Mouse (Mus musculus) embryo, embryonic 9.5 days (tissue): ENCODE measurements around the gene Pla2g2f.

ENCODE experiments used
- DNase-seq: peaks from one replicate; pipeline ENCODE4 v3.0.0-alpha.2; 2017; ENCODE audit errors: extremely low spot score

The Pla2g2f gene

GRCm38 (mm10) chr4:138716697-138717096, 40.7 kb downstream of the Pla2g2f start:
- no peak for DNase-seq

DNA sequence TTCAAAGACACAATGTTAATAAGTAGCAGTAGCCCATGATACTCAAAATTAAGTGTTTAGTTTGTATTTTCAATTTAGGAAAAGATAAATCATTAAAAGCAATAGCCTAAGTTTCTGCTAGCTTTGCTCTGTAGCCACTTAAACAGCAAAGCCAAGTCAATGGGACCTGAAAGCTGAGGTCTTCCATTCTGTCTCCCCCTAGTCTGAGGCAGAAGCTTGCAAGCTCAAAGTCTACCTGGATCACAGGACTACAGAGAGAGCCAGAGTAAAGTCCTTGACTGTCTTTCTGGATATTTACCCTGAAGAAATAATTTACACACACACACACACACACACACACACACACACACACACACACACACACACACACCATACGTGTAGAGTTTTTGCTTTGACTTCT, 43.2 kb downstream of the Pla2g2f start:
- DNase-seq, result no peak

- DNase-seq, result no peak
Observed at GRCm38 (mm10) chr4:138712621-138713020, 44.8 kb downstream of the Pla2g2f start.

GRCm38 (mm10) chr4:138712096-138712495, 45.3 kb downstream of the Pla2g2f start:
- no peak for DNase-seq

DNA sequence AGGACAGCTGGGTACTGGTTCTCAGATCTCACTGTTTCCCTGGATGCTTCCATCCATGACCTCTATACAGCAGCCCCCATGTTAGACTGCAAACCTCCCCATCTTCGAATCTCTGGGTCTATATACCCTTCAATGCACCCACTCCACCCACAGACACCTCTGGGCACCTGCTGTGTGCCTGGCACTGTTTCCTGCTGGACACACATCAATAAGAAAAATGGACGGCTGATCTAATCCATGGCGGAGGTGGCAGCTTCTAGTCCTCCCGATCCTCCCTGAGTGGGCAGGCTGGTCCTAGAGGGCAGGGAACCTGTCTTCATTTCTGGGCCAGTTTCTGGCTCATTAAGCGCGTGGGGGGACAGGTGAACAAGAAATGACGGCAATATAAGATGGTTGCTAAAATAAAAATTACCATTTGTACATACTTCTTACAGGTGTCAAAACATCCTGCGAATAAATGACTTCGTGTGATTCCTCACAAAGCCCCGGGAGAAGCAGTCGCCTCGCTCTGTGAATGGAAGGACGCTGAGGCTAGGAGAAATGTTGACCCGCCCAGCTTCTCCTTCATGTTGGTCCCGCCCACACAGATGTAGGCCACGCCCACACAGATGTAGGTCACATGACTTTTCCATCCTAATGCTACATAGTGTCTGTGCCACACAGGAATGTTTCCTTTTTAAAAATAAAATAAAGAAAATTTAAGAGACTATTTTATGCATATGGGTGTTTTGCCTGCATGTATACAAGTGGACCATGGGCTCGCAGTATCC, 46.2 kb downstream of the Pla2g2f start:
- no peak for DNase-seq

DNA sequence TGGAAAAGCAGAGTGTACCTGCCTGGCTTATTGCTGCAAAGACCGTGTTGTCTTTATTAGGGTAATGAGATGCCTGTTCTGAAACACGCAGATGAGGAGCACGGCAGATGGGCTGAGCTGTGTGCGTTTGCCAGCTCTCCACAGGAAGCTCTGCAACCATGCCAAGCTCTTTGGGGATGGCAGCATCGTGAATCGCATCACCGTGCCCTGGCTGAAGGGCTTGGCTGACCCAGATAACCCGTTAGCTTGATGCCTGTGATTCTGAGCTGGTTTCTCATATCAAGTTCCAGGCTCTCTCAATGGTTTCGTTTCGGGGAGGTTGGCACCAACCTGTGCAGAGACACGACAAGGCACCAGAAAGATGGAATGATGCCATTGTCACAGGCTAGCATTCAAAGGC, 46.8 kb downstream of the Pla2g2f start:
- no peak for DNase-seq

DNA sequence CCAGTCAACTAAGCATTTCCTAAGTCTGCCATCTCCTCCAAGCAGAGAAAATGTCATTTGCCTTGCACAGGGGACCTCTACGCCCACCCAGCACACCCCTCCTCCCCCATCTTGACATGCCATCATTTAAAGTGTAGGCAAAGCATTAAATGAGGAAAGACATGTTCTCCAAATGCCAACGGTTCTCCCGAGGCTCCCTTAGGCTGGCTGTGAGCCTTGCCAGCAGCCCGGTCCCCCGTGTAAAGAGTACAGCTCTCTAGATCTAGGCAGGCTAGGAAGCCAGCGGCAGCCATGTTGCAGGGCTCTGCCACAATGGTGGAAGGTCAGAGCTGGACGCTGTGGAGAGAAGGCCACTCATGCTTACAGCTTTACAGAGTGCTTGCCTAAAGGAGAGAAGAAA, 47.5 kb downstream of the Pla2g2f start:
- no peak for DNase-seq

DNA sequence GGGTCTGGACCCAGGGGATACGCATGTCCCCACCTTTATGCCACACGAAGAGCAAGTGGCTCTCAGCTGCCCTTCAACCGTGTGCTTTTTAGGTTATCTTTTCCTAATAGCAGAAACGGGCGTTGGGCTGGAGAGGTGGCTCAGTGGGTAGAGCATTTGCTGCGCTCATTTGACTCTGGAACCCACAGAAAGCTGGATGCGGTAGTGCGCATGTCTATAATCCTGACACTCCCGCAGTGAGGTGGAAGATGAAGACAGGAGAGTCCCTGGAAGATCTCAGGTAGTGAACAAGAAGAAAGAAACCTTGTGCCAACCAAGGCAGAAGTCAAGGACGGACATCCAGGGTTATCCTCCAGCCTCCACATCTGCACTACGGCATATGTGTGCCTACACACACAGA, 48.2 kb downstream of the Pla2g2f start:
- DNase-seq, result no peak

- peak; percentile 67 for DNase-seq
Observed at GRCm38 (mm10) chr4:138708636-138709035, 48.8 kb downstream of the Pla2g2f start.

GRCm38 (mm10) chr4:138706620-138707019, 50.8 kb downstream of the Pla2g2f start:
- DNase-seq, result no peak

DNA sequence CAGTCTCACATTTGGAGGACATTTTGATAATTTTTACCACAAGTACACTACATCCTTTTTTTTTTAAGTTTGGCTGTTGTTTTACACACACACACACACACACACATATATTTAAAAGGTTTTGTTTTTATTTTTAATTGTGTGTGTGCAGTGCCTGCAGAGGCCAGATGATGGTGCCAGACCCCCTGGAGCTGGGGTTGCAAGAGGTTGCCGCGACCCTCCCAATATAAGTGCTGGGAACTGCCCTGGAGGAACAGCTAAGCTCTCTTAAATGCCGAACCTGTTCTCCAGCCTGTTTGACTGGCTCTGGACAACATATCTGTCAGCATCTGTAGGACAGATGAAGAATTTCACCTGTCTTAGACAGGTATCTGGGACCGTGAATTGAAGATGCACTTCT, 53.3 kb downstream of the Pla2g2f start:
- no peak for DNase-seq

DNA sequence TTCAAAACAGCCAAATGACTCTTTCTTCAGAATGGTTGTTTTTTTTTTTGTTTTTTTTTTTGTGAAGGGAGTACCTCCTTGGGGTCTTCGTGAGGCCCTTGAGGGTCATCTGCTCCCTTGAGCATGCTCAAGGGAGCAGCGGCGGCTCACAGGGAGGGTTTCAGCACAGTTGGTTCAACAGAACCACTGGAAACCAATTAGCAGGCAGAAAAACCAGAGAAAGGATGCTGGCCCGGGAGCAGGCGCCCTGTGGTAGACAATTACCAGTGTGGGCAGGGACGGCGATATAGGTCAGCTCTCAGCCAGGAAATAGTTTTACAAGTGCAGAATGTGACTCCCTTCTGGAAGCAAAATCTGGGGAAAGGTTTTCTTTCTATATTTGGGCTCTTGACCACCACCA, 53.8 kb downstream of the Pla2g2f start:
- no peak for DNase-seq

DNA sequence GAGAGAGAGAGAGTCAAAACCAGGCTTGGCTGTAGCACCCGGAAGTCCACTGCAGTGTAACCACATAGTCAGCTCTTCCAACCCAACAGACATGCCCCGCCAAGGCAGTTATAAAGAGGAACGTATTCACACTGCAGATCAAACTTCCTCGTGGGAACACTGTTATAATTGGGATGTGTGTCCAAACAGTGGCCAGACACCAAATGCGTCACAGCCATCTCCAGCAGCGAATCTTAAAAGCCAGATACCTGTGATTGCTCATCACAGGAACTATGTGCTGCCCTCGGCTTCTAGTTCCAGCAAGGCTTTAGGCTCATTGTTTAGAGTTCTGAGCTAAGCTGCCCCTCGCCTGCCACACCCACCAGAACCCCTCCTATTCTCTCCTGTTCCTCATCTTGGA, 54.9 kb downstream of the Pla2g2f start:
- DNase-seq, result no peak

DNA sequence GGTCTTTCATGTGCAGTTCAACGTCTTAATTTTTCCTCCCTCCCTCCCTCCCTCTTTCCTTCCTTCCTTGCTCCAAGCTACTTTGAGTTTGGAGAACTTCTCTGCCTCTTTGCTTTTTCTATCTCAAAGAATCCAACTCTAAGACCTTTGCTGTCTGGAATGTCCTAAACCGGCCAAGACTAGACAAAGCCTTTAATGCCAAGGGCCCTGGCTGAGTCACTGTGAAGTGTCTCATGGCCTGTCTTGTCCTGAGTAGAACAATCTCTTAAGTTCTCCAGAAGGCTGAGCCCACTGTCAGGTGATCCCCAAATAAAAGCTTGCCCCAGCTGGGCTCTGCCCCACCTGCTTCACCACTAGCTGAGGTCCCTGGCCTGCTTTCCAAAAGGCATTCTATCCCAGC, 55.4 kb downstream of the Pla2g2f start:
- DNase-seq, result no peak

DNA sequence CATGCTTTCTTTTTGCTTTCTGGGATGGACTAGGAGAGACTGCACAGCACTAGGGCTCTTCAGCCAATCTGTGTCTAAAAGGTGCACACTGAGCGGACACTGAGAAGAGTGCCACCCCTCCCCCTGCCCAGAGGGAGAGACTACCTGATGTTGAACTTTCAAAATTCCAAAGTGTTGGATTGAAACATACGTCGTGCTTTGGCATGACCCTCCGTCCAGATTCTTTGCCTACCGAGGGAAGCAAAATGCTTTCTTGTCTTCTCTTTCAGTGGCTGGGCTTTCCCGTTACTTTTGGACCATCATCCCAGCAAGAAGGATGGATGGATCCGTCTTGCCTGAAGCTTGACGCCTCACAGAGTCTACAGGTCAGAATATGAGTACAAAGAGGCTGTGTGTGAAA, 56.3 kb downstream of the Pla2g2f start:
- DNase-seq, result no peak
